Mouse (Mus musculus) embryonic facial prominence, embryonic 11.5 days (tissue): ENCODE measurements around the gene Scrn2. TPM values are rescaled to one million over a fixed set of nuclear protein-coding genes. Genes with fewer than 3 reads are reported as not detected.

Experiments
- ATAC-seq: fragments of 200-750 bp; cut with Nextera tagmentation; replicated peaks from 2 replicates; pipeline ENCODE4 v1.8.0; 2017; ENCODE audit warnings: low read depth; ENCODE audit not compliant: insufficient number of reproducible peaks, low FRiP score, low TSS enrichment
- DNase-seq: peaks from one replicate; pipeline ENCODE4 v3.0.0-alpha.2; 2015; ENCODE audit warnings: low spot score
- H3K27ac ChIP-seq: fragments of 300-500 bp; sonication (generic); replicated peaks from 2 replicates; pipeline ENCODE4 v1.5.1; 2014; ENCODE audit warnings: mild to moderate bottlenecking, low read depth, low read length, control low read depth
- H3K27me3 ChIP-seq: fragments of 300-500 bp; sonication (generic); 2 replicates; pipeline ENCODE4 v1.6.1; 2014; ENCODE audit warnings: mild to moderate bottlenecking, low read length, moderate library complexity, mixed read lengths; ENCODE audit not compliant: control insufficient read depth, insufficient read depth
- H3K36me3 ChIP-seq: fragments of 300-500 bp; sonication (generic); replicated peaks from 2 replicates; pipeline ENCODE4 v1.6.1; 2014; ENCODE audit warnings: low read depth, mild to moderate bottlenecking, low read length, moderate library complexity, mixed read lengths; ENCODE audit not compliant: control insufficient read depth, insufficient read depth
- H3K4me1 ChIP-seq: fragments of 300-500 bp; sonication (generic); 2 replicates; pipeline ENCODE4 v1.6.1; 2014; ENCODE audit warnings: low read length, mixed read lengths; ENCODE audit not compliant: control insufficient read depth, insufficient read depth
- H3K4me2 ChIP-seq: fragments of 300-500 bp; sonication (generic); 2 replicates; pipeline ENCODE4 v1.6.1; 2014; ENCODE audit warnings: low read depth, mild to moderate bottlenecking, control low read depth, low read length, moderate library complexity
- H3K4me3 ChIP-seq: fragments of 300-500 bp; sonication (generic); 2 replicates; pipeline ENCODE4 v1.5.1; 2014; ENCODE audit warnings: low read depth, low read length, control low read depth
- H3K9ac ChIP-seq: fragments of 300-500 bp; sonication (generic); replicated peaks from 2 replicates; pipeline ENCODE4 v1.6.1; 2014; ENCODE audit warnings: mild to moderate bottlenecking, control low read depth, low read length
- H3K9me3 ChIP-seq: fragments of 300-500 bp; sonication (generic); replicated peaks from 2 replicates; pipeline ENCODE4 v1.6.1; 2016; ENCODE audit warnings: mild to moderate bottlenecking, low read length, inconsistent platforms, mixed read lengths; ENCODE audit not compliant: control insufficient read depth
- WGBS: fragments of 180-500 bp; shearing (Covaris S2); extraction: QIAGEN DNeasy Blood & Tissue Kit; methylation state at CpG from one replicate; pipeline ENCODE4 v1.1.7; 2014; 5-methylcytosine and 5-hydroxymethylcytosine counted together
- polyA plus RNA-seq: library from polyadenylated mRNA; unstranded; fragments of >200 nt; fragmentation: Nextera tagmentation; extraction: Ambion mirVana; gene quantifications from 2 replicates; pipeline ENCODE4 v1.2.1, GENCODE M21; 2014

The Scrn2 gene
- polyA plus RNA-seq, 1 experiment from 2014 or later = 20.4 TPM

GRCm38 (mm10) chr11:97066656-97067360, 37.1 kb downstream of the Scrn2 start:
- H3K4me2 ChIP-seq = no peak overlapping the region
- DNase-seq (peak; percentile 32), ATAC-seq (no peak)
- no peak overlapping the region for H3K4me3 ChIP-seq
- no peak overlapping the region for H3K27ac ChIP-seq
- 45% methylated on average over 22 of the region's 22 CpGs for WGBS
- H3K4me1 ChIP-seq = no peaks in the 10 kb centered on the region
- no peaks in the 10 kb centered on the region for H3K36me3 ChIP-seq
- no peaks in the 10 kb centered on the region for H3K27me3 ChIP-seq
- H3K9me3 ChIP-seq = no peaks in the 10 kb centered on the region
- H3K9ac ChIP-seq = no peak overlapping the region

GRCm38 (mm10) chr11:97069333-97069732, 39.6 kb downstream of the Scrn2 start:
- Histone ChIP-seq H3K27me3 (no peaks in the 10 kb centered on the region), H3K4me2 (no peak overlapping the region), H3K9ac (no peak overlapping the region), H3K4me1 (no peaks in the 10 kb centered on the region), H3K27ac (no peak overlapping the region), H3K9me3 (no peaks in the 10 kb centered on the region), H3K36me3 (no peaks in the 10 kb centered on the region), H3K4me3 (no peak overlapping the region)
- no peak for ATAC-seq
- 68% methylated on average over 1 of the region's 1 CpGs for WGBS
- DNase-seq = no peak

GRCm38 (mm10) chr11:97069770-97070169, 40.0 kb downstream of the Scrn2 start:
- no peaks in the 10 kb centered on the region for H3K4me1 ChIP-seq
- H3K36me3 ChIP-seq = no peaks in the 10 kb centered on the region
- no peak for DNase-seq
- no peaks in the 10 kb centered on the region for H3K9me3 ChIP-seq
- ATAC-seq = no peak
- no peaks in the 10 kb centered on the region for H3K27me3 ChIP-seq
- 81% methylated on average over 2 of the region's 2 CpGs for WGBS
- H3K4me3 ChIP-seq = no peak overlapping the region
- H3K4me2 ChIP-seq = no peak overlapping the region
- no peak overlapping the region for H3K9ac ChIP-seq
- no peak overlapping the region for H3K27ac ChIP-seq

- Histone ChIP-seq H3K4me2 (no peak overlapping the region), H3K4me1 (no peaks in the 10 kb centered on the region), H3K4me3 (no peak overlapping the region), H3K9ac (no peak overlapping the region), H3K9me3 (no peaks in the 10 kb centered on the region), H3K36me3 (no peaks in the 10 kb centered on the region), H3K27ac (no peak overlapping the region), H3K27me3 (no peaks in the 10 kb centered on the region)
- DNase-seq (no peak), ATAC-seq (no peak)
- WGBS = 59% methylated on average over 1 of the region's 1 CpGs
These were observed 41.4 kb downstream of the Scrn2 start for GRCm38 (mm10) chr11:97071129-97071528.

GRCm38 (mm10) chr11:97072533-97072932, 42.8 kb downstream of the Scrn2 start:
- ATAC-seq = no peak
- 23% methylated on average over 3 of the region's 3 CpGs for WGBS
- H3K4me1 ChIP-seq = no peaks in the 10 kb centered on the region

GRCm38 (mm10) chr11:97074235-97074634, 44.5 kb downstream of the Scrn2 start:
- Histone ChIP-seq H3K4me1 (no peaks in the 10 kb centered on the region), H3K9me3 (no peaks in the 10 kb centered on the region), H3K27ac (no peak overlapping the region), H3K9ac (no peak overlapping the region), H3K4me2 (no peak overlapping the region), H3K36me3 (no peaks in the 10 kb centered on the region), H3K27me3 (no peaks in the 10 kb centered on the region), H3K4me3 (no peak overlapping the region)
- DNase-seq (no peak), ATAC-seq (no peak)
- 75% methylated on average over 8 of the region's 8 CpGs for WGBS

More at GRCm38 (mm10) chr11:97072533-97072932, 42.8 kb downstream of the Scrn2 start:
- DNase-seq = peak; percentile 76
- Histone ChIP-seq H3K27me3 (no peaks in the 10 kb centered on the region), H3K9ac (no peak overlapping the region; the same call in 1 of the 2 replicates), H3K36me3 (no peaks in the 10 kb centered on the region), H3K9me3 (no peaks in the 10 kb centered on the region), H3K27ac (no peak overlapping the region), H3K4me3 (no peak overlapping the region), H3K4me2 (no peak overlapping the region)

GRCm38 (mm10) chr11:97078751-97079150, 49.0 kb downstream of the Scrn2 start:
- H3K4me3 ChIP-seq = no peak overlapping the region
- DNase-seq (peak; percentile 71), ATAC-seq (no peak)
- H3K9ac ChIP-seq = no peak overlapping the region
- H3K27ac ChIP-seq = no peak overlapping the region
- no peaks in the 10 kb centered on the region for H3K27me3 ChIP-seq
- H3K9me3 ChIP-seq = no peaks in the 10 kb centered on the region
- H3K4me2 ChIP-seq = no peak overlapping the region
- 54% methylated on average over 4 of the region's 4 CpGs for WGBS
- H3K36me3 ChIP-seq = no peaks in the 10 kb centered on the region
- no peaks in the 10 kb centered on the region for H3K4me1 ChIP-seq

GRCm38 (mm10) chr11:97080291-97080690, 50.6 kb downstream of the Scrn2 start:
- Histone ChIP-seq H3K9ac (no peak overlapping the region), H3K27me3 (no peaks in the 10 kb centered on the region), H3K9me3 (no peaks in the 10 kb centered on the region), H3K4me1 (no peaks in the 10 kb centered on the region), H3K27ac (no peak overlapping the region), H3K4me3 (no peak overlapping the region), H3K4me2 (no peak overlapping the region), H3K36me3 (no peaks in the 10 kb centered on the region)
- WGBS = 33% methylated on average over 9 of the region's 9 CpGs
- ATAC-seq = no peak
- DNase-seq = no peak
